Mouse (Mus musculus): ENCODE results near the gene Acsm5. TPM values are rescaled to one million over a fixed set of nuclear protein-coding genes. Genes with fewer than 3 reads are reported as not detected.
"Not testable (repeated sequence)": the region's sequence is repeated elsewhere in the genome, so short reads cannot be mapped to it uniquely, and the experiment has no call there.

Gene Acsm5
- polyA plus RNA-seq, 1 experiment from 2014 or later, result not detected

GRCm38 (mm10) chr7:119560452-119560835, 41.2 kb downstream of the Acsm5 start:
- no peak overlapping the region for H3K4me3 ChIP-seq
- no peak overlapping the region for H3K27ac ChIP-seq
- 88% methylated on average over 3 of the region's 3 CpGs for WGBS

DNA sequence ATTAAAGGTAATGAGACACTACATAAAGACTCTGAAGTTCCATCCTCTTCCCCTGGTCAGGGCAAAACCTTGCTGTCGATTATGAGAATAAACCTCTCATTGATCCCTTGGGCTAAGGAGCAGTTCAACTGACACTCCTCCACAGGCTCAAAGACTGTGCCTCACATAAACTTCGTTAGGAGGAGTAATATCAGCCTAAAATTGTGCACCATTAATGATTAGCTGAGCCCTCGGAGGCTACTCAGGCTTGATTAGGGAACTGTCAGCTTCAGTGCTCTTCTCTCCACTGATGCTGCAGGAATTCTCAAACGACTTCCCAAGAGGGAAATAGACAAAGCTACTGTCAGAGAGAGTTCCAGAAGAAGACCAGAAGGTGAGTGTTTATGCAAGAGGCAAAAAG, 42.2 kb downstream of the Acsm5 start:
- Histone ChIP-seq H3K27me3 (ENCODE audit: insufficient read depth, poor library complexity, severe bottlenecking) (no peaks in the 10 kb centered on the region), H3K27ac (no peak overlapping the region), H3K9me3 (no peaks in the 10 kb centered on the region), H3K4me1 (replicated peaks) (no peaks in the 10 kb centered on the region), H3K36me3 (no peaks in the 10 kb centered on the region), H3K4me3 (no peak overlapping the region)
- DNase-seq (ENCODE audit: low spot score), result no peak
- WGBS, result 63% methylated on average over 4 of the region's 4 CpGs

More at GRCm38 (mm10) chr7:119560452-119560835, 41.2 kb downstream of the Acsm5 start:
- Histone ChIP-seq H3K27me3 (ENCODE audit: insufficient read depth, poor library complexity, severe bottlenecking) (no peaks in the 10 kb centered on the region), H3K9me3 (no peaks in the 10 kb centered on the region), H3K36me3 (no peaks in the 10 kb centered on the region), H3K4me1 (replicated peaks) (no peaks in the 10 kb centered on the region)
- no peak for DNase-seq (ENCODE audit: low spot score)

- not testable (repeated sequence) for H3K36me3 ChIP-seq; H3K9me3 ChIP-seq; H3K27me3 ChIP-seq (ENCODE audit: insufficient read depth, poor library complexity, severe bottlenecking); H3K4me3 ChIP-seq; DNase-seq (ENCODE audit: low spot score); H3K27ac ChIP-seq; H3K4me1 ChIP-seq (replicated peaks)
- WGBS, result 94% methylated on average over 2 of the region's 2 CpGs
Observed at GRCm38 (mm10) chr7:119562476-119562875, 43.2 kb downstream of the Acsm5 start.

GRCm38 (mm10) chr7:119594530-119595107, 75.4 kb downstream of the Acsm5 start:
- WGBS, result 87% methylated on average over 3 of the region's 3 CpGs
- Histone ChIP-seq H3K27ac (no peak overlapping the region), H3K4me3 (no peak overlapping the region), H3K36me3 (no peaks in the 10 kb centered on the region), H3K27me3 (ENCODE audit: insufficient read depth, poor library complexity, severe bottlenecking) (no peaks in the 10 kb centered on the region), H3K4me1 (replicated peaks) (no peaks in the 10 kb centered on the region), H3K9me3 (no peaks in the 10 kb centered on the region)
- DNase-seq (ENCODE audit: low spot score), result no peak

Other genes with a start within 250 kb of the Acsm5 start
- gene Gp2, start 60.2 kb upstream of the Acsm5 start, polyA plus RNA-seq (2016; fragmentation: Nextera tagmentation; extraction: Ambion mirVana), result not detected in 2 replicates
- 0.14 TPM in 1 of 2 replicates, not detected in the other for gene Umod, start 40.2 kb upstream of the Acsm5 start, polyA plus RNA-seq (2016; fragmentation: Nextera tagmentation; extraction: Ambion mirVana)
- gene Pdilt, start 4.0 kb downstream of the Acsm5 start, polyA plus RNA-seq (2016; fragmentation: Nextera tagmentation; extraction: Ambion mirVana), result not detected in 2 replicates
- not detected in 2 replicates for gene Acsm2, start 34.9 kb downstream of the Acsm5 start, polyA plus RNA-seq (2016; fragmentation: Nextera tagmentation; extraction: Ambion mirVana)
- gene Acsm1, start 87.6 kb downstream of the Acsm5 start, polyA plus RNA-seq (2016; fragmentation: Nextera tagmentation; extraction: Ambion mirVana), result not detected in 2 replicates
- gene Acsm4, start 170.6 kb downstream of the Acsm5 start, polyA plus RNA-seq (2016; fragmentation: Nextera tagmentation; extraction: Ambion mirVana), result not detected in 2 replicates
- 83.8 and 102 TPM in 2 replicates for gene Thumpd1, start 201.3 kb downstream of the Acsm5 start, polyA plus RNA-seq (2016; fragmentation: Nextera tagmentation; extraction: Ambion mirVana)
- gene Acsm3, start 241.5 kb downstream of the Acsm5 start, polyA plus RNA-seq (2016; fragmentation: Nextera tagmentation; extraction: Ambion mirVana), result 0.11 and 0.20 TPM in 2 replicates